Mouse (Mus musculus) kidney, postnatal 25 days (tissue): ENCODE data around the gene Elk3.

Experiments used
- DNase-seq, 2 experiments: peaks; one replicate each; pipeline ENCODE4 v3.0.0; 2021; ENCODE audit warnings: mixed read lengths in 2 of 2

Elk3 gene

DNA sequence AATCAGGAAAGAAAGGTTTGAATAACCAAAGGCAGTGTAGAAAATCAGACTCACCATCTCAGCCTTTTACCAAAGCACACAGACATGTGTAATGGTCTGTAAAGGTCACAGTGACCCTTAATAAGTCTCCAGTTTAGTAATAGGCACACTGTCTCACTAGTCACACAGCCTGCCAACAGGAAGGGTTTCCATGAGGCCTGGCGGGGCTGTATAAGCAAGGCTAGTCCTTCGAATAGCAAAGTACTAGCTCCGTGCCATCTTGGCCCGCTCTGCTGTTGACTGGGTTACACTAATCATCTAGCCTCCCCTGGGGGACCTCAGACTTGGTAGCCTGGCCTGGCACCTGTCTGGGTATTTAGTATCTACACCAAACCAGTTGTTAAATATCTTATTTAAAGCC lies 20.6 kb upstream of the Elk3 start:
- peak; percentile 36 to 71 for DNase-seq

GRCm38 (mm10) chr10:93328321-93328720 lies 17.4 kb upstream of the Elk3 start:
- DNase-seq, result no peak

DNA sequence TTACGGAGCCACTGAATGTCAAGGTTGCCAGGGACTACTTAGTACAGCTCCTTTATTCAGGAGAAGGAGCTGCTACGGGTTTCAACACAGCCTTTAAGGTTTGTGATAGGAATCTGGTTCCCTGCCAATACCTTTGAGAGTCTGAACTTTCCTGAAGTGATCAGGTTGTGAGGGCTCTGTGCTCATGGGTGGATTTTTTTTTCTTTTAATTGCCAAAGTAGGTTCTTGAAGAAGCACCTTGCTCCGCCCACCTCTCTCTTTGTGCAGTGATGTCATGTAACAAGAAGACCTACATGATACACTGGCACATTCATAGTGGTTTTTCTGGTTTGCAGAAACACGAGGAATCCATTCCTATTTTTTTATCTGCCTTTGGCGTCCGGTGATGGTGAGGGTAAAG lies 16.3 kb upstream of the Elk3 start:
- no peak for DNase-seq

DNA sequence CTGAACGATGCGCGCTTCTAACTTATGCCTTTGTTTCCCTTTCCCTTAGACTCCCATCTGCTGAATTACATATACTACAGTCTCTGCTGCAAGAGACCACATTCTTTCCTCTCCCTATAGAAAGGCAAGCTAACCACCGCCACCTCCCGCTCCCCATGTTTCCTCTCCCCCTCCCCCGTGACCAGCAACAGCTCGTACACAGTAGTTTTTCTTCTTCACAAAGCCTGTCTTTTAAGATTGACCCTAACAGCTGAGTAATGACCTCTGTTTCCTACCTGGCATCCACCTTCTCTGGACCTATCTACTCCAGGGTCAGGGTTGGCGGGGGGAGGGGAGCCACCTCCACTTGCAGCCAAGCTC lies 15.8 kb upstream of the Elk3 start:
- DNase-seq, result no peak

DNA sequence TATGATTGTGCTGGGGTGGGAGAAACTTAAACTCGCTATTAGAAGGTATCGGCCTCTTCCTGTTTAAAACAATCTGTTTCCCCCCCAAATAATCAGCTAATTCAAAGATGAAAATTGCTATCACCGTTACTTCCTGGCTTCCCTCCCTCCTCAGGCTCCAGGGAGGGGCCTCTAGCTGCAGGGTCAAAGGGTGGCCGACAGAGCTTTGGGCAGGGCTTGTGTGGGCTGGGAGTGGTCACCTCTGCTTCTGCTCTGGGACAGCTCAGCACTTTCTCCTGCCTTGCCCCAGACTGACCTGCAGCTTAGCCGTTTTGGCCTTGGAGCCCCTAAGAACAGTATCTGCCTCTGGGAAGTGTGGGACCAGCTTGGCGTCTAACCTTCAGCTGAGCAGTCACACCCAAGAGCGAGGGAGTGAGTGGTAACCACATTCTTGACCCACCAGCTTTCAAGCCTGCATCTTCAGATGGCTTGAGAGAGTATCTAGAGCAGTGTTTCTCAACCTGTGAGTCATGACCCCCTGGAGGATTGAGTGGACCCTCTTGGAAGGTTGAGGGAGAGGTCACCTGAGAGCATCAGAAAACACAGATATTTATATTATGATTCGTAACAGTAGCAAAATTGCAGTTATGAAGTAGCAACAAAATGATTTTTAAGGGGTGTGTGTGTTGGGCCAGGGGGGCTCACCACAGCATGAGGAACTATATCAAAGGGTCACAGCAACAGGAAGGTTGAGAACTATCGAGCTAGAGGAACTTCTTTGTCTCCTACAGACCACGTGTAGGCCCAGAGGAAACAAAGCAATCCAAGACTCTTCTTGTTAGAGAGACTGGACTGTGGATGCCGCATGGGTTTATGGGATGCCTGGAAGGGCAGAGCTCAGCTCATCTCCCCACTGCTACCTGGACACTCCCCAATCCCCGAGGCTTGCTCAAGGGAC lies 15.1 kb upstream of the Elk3 start:
- DNase-seq, result peak; percentile 52 to 83

GRCm38 (mm10) chr10:93325369-93325768 lies 14.4 kb upstream of the Elk3 start:
- no peak for DNase-seq

DNA sequence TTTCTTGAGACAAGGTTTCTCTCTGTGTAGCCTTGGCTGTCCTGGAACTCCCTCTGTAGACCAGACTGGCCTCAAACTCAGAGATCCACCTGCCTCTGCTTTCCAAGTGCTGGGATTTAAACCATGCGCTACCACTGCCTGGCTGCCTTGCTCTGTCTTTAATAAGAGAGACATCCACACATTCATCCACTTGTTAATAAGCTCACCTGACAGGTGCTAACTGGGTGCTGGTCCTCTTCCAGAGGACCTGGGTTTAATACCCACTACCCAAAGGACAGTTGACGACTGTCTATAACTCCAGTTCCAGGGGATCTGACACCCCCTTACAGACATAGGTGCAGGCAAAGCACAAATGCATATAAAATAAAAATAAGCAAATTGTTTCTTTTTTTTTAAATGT lies 13.5 kb upstream of the Elk3 start:
- DNase-seq, result no peak

DNA sequence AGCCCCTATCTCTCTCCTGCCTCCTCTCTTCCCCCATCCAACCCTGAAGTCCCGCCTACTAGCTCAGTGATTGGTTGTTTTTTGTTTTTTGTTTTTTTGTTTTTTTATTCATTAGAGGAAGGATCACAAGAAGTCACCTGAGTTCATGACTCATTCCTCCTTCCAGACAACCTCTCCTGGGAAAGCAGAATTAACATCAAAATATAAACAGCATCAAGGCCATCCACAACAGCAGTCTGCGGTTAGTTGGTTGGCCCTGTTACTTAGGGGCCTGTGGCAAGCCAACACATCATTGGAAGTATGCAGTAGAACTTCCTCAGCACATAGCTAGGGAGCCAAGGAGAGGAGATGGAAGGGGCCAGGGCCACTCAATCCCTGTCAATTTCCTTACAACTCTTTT lies 12.7 kb upstream of the Elk3 start:
- DNase-seq, result no peak

DNA sequence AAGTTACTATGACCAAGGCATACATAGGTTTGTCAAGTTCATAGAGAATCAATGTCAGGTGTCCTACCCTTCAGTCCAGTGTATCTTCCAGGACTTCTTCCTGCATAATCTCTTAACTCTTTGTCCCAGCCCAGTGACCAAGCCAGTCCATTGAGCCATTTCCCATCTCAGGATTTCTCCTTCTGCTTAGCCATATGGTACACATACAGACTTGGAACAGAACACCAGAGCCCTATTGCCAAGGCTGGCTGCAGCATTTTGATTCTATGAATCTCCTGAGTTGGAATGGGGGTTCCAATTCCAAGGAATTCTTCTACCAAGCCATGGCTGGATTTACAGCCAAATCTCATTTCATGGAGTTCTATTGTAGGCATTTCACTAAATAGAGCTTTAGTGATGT lies 10.8 kb upstream of the Elk3 start:
- DNase-seq, result no peak

GRCm38 (mm10) chr10:93320148-93320547 lies 9.2 kb upstream of the Elk3 start:
- DNase-seq, result peak; percentile 48 to 50

GRCm38 (mm10) chr10:93319526-93320063 lies 8.7 kb upstream of the Elk3 start:
- peak; percentile 37 to 62 for DNase-seq

GRCm38 (mm10) chr10:93316909-93317308 lies 6.0 kb upstream of the Elk3 start:
- no peak for DNase-seq

DNA sequence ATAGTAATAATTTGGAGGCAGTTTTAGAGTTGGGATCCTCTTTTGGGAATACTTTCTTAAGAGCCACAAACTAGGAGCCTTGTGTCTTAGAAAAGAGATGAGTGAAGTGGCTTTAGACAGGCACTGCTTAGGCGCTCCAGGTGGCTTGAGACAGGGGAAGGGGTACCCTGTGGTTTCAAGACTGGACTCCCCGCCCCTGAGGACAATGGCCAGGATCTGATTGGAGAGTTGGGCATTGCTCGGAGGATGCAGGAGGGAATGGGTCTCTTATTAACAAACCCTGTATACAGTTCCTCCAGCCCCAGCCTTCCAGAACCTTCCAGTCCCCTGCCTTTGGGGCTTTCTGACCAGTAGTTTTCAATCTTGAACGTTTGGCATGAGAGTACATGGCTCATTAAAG lies 641 bp upstream of the Elk3 start:
- no peak for DNase-seq

GRCm38 (mm10) chr10:93309934-93310621 lies 857 bp downstream of the Elk3 start:
- peak in 1 of 2 experiments; percentile 57 for DNase-seq

DNA sequence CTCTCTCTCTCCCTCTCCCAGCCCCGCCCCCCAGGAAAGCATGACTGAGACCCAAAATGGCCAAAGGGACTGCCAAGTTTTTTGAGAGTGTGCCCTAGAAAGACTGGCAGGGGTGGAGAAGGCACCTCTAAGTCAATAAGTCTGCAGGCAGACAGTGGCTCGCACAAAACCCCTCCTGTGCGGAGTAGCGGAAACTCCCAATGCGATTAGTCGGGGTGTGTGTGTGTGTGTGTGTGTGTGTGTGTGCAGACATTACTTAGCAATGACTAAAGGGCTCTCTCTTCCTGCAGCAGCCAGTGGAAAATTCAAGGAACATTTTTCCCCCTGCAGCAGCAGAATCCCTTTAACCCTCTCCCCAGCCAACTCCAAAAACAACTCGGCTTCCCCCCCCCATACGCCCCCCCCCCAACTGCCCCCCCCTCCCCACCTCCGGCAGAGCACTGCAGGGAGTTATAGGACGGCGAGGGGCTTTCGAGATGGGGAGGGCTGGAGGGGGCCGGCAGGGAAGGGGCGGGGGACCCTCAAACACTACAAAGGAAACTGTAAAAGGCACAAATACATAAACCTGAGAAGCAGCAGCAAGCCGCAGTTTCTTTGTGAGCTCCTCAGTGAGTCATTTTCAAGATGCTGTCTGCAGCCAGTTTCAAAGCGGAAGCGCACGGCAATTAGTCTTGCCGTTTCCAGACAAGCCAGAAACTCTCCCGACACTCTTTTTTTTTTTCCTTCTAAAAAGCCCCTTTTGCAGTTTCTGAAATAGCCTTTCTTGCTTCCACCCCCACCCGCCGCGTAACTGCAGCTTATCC lies 1.6 kb downstream of the Elk3 start:
- peak; percentile 79 to 82 for DNase-seq

GRCm38 (mm10) chr10:93306367-93306766 lies 4.6 kb downstream of the Elk3 start:
- no peak for DNase-seq

GRCm38 (mm10) chr10:93305946-93306345 lies 5.0 kb downstream of the Elk3 start:
- DNase-seq, result no peak

- DNase-seq, result no peak
Observed at GRCm38 (mm10) chr10:93303231-93303630, 7.7 kb downstream of the Elk3 start.

- peak in 1 of 2 experiments; percentile 42 for DNase-seq
Observed at GRCm38 (mm10) chr10:93301831-93302230, 9.1 kb downstream of the Elk3 start.

GRCm38 (mm10) chr10:93298208-93298607 lies 12.7 kb downstream of the Elk3 start:
- peak in 1 of 2 experiments; percentile 63 for DNase-seq

- peak; percentile 40 to 78 for DNase-seq
Observed at GRCm38 (mm10) chr10:93297774-93298173, 13.2 kb downstream of the Elk3 start.

- DNase-seq, result peak; percentile 36 to 64
Observed at GRCm38 (mm10) chr10:93294547-93295219, 16.3 kb downstream of the Elk3 start.
